Mouse (Mus musculus) adrenal gland (tissue): ENCODE results near the gene Car5a.

Experiments used
- intact Hi-C: fragments of 180-260 bp; cut with DNase I; formaldehyde crosslinking; loops from one replicate; pipeline ENCODE4 v1.15.1; 2025

Gene Car5a

DNA sequence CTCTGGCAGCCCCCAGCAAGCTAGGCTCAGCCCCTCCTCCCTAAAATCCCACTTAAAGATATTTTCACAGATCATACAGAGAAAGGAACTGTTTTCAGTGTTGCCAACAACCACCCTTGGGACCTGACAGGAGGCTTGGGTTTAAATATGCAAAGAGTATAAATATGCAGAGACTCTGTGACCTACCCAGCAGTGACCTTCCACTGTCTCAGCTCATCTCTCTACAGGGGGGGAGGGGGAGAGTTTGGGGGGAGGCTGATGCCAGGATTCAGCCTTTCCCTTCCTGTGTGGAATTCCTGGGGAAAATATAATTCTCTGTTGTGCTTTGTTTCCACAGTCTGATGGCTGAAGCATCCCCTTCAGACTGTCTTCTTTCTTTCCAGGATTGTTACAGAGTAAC lies 9.8 kb downstream of the Car5a start:
- intact Hi-C loops: no loop called here

DNA sequence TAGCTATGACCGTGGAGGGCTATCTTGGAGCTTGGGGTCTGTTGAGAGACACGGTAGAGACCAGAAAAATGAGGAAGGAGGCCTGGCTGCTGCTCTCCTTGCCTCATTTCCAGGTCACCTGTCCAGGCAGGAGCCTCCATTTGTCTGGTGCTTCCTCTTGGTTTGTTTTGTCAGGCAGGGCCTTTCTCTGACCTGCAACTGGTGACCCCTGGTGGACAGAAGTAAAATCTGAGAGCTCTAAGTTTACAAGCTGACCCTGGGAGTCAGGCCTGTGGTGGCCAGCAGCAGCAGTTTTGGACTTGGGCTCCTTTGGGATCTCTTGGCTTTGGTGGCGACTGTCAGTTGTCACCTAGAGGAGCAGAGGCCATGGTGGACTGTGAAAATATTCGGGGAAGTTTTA lies 10.2 kb downstream of the Car5a start:
- intact Hi-C loops: no loop called here

DNA sequence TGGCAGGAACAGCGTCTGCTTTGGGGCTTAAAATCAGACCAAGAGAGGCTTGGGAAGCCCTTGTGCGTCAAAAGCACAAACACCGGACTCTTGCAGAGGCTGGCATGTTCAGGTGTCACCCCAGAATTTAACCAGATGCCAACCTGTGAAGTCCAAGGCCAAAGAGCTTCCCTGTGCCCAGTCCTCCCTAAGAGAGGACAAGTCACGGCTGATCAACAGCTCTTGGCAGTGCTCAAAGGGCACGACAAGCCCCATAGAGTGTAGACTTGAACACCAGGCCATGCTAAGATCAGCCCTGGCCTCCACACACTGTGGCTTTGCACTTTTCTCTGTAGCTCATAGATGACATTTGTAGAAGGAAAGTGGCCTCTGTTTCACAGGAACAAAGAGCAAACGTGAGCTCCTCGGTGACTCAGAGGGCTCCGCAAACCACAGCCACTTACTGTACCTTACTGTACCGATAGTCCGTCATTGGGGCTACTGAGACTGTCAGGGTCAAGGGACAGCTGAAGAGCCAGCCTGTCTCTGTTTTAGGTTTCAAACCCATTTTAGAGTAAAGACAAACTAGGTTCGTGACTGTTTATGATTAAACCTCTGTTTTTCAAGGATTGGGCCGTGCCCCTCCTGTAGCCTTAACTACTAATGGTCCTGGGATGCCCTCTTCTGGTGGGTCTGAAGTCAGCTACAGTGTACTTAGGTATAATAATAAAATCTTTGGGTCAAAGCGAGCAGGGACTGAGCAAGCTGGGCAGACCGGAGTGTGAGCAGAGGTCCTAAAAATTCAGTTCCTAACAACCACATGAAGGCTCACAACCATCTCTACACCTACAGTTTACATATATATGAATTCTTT lies 11.8 kb downstream of the Car5a start:
- intact Hi-C loops: no loop called here

DNA sequence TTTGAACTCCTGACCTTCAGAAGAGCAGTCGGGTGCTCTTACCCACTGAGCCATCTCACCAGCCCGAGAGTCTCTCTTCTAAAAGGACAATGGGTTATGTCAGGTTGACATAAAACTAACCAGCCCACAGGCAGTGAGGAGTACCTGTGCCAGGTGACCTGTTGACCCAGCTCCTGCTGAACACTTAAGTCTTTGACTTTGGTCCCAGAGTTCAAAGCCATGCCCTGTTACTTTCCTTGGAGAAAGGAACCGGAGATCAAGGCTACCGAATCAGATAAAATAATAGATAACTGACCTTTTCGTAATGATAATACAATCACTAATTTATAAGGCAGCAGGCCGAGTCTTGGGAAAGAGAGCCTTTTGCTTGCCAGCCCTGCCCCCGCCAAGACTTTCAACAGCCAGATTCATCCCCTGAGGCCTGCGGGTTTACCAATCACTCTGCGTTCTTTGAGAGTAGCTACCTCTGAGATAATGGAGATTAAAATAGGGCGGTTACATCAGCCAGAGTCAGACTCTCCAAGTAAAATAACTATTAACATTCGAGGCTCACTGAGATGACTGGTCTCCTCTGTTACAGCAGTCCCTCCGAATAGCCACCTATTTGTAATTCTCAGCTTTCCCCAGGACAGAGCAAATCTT lies 12.6 kb downstream of the Car5a start:
- intact Hi-C loops: no loop called here

DNA sequence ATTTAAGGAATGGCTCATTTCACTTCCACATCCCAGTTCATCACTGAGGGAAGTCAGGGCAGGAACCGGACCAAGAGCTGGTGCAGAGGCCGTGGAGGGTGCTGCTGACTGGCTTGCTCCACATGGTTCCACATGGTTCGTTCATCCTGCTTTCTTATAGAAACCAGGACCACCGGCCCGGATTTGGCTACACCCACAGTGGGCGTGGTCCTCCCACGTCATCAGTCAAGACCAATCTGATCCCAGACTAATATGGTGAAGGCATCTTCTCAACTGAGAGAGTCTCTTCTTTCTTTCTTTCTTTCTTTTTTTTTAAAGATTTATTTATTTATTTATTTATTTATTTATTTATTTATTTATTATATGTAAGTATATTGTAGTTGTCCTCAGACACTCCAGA lies 13.1 kb downstream of the Car5a start:
- intact Hi-C loops: no loop called here

DNA sequence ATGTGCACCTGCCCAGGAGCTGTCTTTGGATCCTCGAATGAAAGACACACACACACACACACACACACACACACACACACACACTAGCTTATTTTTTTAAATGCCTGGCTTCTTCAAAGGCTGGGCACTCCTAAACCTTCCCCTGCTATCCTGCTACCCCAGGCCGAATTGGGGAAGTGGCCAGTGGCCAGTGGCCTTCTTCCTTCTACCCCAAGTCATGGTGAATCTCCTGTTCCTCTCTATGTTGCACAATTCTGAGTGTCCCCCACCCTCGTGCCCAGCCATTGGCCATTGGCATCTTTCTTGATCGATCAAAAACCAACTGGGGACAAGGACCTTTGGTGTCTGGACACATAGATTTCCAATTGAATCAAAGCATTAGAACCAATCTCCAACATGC lies 14.7 kb downstream of the Car5a start:
- intact Hi-C loops: no loop called here

DNA sequence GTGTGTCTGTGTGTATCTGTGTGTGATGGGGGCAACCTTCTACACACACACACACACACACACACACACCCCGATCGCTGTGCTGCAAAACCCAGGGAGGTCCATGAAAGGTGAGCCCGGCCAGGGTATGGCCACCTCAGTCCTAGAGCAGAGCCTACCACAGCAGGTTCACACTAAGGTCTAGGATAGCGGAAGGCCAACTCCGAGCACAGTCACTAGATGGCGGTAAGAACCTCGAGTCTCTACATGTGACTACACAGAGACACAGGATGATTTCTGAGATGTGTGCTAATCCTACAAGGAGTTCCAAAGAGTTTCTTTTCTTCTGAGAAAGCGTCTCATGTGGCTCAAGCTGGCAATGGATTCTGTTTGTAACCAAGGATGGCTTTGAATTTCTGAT lies 17.4 kb downstream of the Car5a start:
- intact Hi-C loops: no loop called here

DNA sequence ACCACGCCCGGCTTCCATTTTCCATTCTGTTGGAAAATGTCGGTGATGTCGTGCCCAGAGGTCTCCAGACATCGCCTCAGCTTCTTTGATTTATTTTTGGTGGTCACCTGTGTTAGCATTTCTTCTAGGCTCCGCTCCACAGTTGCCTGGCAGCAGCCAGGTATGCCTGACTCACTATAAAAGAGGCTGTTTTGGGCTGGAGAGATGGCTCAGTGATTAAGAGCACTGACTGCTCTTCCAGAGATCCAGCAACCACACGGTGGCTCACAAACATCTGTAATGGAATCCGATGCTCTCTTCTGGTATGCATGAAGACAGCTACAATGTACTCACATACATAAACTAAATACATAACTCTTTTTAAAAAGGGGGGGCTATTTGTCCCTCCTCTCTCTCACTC lies 18.4 kb downstream of the Car5a start:
- intact Hi-C loops: no loop called here

DNA sequence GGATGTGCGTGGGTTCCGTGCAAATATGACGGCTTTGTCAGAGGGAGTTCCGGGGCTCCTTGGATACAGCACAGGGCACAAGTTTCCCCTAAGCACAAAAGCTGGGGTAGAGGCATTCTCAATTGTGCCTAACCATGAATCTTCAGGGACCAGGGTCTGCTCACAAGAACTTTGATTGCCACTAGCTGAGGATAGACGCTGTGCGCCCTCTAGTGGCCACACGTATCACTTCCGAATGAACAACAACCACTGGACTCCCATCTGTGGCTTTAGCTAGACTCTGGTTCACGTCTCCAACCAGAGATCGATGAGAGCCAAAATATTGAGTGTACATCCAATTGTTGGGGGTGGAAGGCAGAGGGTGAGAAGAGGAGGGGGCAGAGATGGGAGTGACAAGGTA lies 19.1 kb downstream of the Car5a start:
- intact Hi-C loops: loop anchor here (2.0 kb wide), 1 partner anchor 51 kb away; no protein-coding TSS in a partner anchor

DNA sequence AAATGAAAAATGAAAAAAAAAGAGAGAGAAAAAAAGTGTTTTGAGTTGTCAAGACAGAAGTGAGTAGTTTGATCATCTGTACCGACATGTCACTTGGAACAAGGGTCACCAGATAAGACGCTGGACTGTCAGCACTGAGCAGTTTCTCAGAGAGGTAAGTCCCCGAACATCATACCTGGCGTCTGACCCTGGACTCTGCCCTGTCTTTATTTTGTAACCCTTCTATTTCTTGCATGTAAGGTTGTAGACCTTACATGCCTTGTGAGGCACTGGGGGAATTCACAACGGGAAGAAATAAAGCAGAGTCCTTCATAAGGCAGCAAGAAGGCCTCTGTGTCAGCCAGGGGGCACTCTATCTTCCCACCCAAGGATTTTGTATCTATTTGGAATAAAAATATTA lies 20.0 kb downstream of the Car5a start:
- intact Hi-C loops: loop anchor here (2.0 kb wide), 1 partner anchor 50 kb away; no protein-coding TSS in a partner anchor

DNA sequence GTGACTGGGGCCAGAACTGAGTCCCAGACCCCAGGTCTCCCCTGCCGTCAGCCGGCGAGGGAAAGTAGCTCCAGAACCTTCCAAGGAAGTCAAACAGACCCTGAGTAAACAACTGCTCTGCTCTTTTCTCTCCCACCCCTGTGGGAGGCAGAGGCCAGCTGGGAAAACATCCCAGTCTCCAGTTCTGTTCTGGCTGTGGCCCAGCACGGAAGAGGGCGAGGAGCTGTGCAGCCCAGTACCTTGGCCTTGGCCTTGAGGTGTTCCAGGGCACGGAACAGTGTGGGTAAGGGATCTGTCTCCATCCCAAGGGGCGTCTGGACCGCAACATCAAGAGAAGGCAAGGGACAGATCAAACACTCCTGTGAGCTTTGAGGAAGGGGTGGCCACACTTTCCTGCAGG lies 22.6 kb downstream of the Car5a start:
- intact Hi-C loops: no loop called here

DNA sequence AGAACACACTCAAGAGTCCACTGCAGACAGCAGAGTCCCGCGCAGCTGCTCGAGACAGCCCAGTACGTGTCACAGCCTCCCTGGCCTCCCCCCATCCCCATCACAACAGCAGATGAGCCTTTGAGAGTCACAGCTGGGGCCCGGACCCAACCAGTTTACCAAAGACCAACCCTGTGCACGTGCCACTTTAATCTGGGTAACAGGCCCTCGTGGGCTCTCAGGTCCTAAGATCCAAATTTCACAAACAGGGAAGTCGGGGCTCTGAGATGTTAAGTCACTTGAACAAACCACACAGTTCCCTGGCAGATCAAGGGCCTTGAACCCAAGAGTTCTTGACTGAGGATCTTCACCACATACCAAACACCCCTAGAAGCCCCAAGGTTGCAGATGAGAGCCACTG lies 23.1 kb downstream of the Car5a start:
- intact Hi-C loops: no loop called here

DNA sequence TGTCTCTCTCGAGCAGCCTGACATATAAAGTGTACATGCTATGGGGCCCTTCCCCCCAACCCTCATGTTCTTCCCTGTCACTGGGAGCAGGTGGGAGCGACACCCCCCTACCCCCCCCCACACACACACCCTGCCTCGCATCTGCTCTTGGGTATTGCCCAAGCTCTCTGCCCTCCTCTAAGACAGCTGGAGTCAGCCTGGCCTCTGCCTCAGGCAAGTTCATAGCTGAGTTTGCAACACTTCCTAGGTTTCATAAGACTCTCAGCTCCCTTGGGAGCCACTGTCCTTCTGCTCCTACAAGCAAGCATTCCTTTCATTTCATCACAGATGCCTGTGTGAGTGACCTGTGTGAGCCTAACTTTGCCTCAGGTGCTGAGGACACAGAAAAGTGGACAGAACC lies 25.0 kb downstream of the Car5a start:
- intact Hi-C loops: loop anchor here (10.0 kb wide), 1 partner anchor 225 kb away; no protein-coding TSS in a partner anchor

DNA sequence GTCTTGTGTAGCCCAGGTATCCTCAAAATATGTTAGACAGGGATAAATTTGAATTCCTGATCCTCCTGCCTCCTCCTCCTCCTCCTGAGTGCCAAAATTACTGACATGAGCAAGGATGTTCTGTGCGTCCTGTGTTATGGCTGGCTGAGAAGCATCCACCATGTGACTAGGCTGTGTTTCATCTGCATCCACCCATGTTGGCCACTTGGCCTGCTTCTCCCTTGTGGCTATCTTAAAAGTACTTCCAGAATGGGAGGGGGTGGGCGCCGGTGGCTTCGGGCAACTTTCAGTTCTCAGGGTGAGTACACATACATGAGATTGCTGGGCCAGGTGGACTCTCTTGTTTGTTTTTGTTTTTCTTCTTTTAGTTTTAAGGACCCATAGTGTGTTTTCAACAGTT lies 25.5 kb downstream of the Car5a start:
- intact Hi-C loops: loop anchor here (10.0 kb wide), 1 partner anchor 224 kb away; no protein-coding TSS in a partner anchor

DNA sequence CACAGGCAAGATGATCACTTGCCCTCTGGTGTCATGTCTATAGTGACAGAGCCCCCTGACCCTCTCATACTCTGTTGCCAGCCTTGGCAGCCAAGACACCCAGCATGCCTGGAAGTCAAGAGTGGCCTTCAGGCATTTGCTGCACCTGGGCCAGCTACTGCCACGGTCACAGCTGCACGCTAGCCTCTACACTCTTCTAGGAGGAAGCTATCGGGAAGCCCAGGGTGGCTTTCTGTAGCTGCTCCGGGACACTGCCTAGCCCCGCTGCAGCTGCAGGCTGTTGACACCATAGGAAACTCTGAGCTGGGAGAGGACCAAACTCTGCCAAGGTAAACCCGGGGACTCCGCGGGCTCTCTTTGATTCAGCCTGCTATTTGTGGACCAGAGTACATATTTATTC lies 31.3 kb downstream of the Car5a start:
- intact Hi-C loops: loop anchor here (10.0 kb wide), 1 partner anchor 219 kb away; no protein-coding TSS in a partner anchor

DNA sequence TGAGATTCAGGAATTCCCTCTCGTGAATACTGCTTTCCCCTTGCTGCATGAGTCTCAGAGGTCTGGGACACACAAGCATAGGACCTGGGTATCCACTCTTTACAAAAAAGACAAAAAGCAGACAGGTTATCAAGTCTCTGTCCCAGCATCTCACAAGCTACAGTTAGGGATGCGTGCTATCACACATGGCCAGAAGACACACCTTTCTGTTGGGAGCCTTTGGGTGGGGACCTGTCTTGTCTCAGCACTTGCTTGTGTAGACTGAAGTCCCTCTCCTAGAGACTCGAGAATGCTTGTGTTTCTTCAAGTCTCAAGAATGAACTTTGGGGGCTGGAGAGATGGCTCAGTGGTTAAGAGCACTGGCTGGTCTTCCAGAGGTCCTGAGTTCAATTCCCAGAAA lies 31.9 kb downstream of the Car5a start:
- intact Hi-C loops: loop anchor here (10.0 kb wide), 1 partner anchor 218 kb away; no protein-coding TSS in a partner anchor

DNA sequence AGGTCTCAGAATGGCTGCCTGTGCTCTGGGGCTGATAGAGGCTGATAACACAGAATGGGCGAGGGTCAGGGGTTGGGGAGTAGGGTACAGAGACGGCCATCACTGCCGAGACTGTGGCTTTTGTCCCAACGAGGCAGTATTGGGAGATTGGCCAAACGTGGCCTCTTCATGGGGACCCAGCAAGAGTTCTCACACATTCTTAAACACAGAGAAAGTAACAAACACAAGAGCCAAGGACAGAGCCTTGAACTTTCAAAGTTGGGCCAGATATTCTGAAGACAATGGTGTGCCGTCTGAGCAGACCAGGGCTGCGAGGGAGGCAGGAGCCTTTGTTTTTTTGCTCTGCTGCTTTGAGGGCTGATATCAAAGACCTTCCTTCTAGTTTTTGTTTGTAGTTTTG lies 32.7 kb downstream of the Car5a start:
- intact Hi-C loops: loop anchor here (10.0 kb wide), 1 partner anchor 217 kb away; no protein-coding TSS in a partner anchor

DNA sequence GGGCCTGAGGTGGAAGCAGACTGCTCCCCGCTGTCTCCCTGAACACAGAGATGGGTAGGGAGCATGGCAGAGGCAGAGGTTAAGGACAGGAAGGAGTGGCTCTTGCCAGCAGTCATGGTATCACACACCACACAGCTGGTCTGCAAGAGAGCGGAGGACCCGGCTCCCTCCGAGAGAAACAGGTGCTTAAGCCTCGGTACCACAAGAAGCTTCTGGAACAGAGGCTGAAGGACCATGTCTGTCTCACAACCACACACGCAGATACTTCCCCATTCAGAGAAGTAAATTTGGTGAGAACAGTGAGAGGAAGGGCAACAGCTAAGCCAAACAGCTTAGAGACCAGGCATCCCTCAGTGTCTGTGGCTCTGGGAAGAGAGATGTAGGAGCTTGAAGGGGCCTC lies 33.3 kb downstream of the Car5a start:
- intact Hi-C loops: loop anchor here (10.0 kb wide), 1 partner anchor 217 kb away; no protein-coding TSS in a partner anchor

DNA sequence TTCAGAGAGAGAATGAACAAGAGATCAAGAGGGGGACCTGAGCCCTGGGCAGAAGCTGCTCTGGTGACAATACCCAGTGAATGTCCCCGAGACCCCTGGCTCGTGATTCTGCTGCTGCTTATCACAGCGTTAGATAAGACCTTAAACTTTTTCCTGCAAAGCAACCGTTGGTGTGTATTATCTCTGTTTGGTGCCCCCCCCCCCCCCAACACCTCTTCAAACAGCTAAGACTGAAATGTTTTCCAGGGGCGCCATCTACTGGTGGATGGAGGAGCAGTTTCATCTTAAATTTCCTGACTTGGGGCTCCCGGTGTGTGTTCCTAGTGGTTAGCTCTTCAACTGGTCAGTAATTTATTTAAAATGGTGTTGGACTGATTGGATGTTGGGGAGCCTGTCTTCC lies 35.0 kb downstream of the Car5a start:
- intact Hi-C loops: loop anchor here (1.0 to 10.0 kb wide), 3 partner anchors 37 to 215 kb away; no protein-coding TSS in a partner anchor

DNA sequence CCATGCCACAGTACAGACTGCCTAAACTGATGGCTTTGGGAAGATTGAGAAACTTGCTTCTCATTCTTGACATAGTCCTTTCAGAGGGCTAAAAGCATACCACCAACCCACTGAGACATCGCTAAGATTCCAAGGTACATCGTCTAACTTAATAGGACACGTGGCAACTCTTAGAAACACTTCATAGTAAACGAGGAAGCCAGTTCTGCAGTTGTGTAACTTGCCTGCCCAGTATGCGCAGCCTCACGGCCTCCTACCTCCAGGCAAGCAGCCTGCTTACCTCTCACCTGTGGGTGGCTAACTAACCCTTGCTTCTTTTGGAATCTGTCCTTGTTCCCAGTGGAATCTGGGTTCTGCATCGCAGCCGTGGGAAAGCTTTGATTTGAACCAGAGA lies 35.6 kb downstream of the Car5a start:
- intact Hi-C loops: loop anchor here (1.0 to 2.0 kb wide), 2 partner anchors 36 to 58 kb away; no protein-coding TSS in a partner anchor

DNA sequence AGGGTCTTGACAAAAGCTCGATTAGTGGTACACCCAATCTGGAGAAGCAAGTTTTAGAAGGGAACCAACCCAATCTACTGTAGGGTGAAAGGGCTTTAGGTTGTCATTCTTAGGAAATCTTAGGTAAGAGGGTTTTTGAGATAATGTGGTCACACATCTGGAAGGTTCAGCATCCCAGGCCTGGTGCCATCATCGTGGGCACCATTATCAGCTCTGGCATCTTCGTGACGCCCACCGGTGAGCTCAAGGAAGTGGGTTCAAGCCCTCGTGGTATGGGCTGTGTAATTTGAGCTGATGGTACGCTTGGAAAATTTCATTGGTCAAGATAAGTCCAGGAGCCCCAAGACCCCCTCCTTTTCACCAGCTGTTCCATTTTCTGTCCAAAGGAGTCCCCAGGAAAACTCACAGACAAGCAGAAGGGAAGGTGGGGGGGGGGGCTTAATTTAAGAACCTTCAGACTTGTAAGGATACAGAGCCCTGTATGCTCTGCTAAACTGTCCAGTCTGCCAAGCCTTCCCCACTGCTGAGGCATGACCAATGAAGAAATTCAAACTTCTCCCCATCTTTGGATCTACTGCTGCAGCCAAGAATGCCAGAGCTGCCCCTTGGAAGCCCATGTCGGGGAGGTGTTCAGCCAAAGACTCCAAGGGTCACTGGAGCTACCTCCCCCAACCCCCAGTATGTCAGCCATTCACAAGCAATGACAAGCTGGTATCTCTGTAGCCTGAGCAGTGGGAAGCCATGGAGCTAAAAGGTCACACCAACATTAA lies 36.1 kb downstream of the Car5a start:
- intact Hi-C loops: loop anchor here (1.0 to 2.0 kb wide), 2 partner anchors 36 to 57 kb away; no protein-coding TSS in a partner anchor
